Mouse (Mus musculus): ENCODE results near the gene Ecpas. TPM values are rescaled to one million over a fixed set of nuclear protein-coding genes. Genes with fewer than 3 reads are reported as not detected.
A peak's percentile ranks its signal among the peaks of the same experiment; 100 is the strongest.

Gene Ecpas
- total and polyA plus RNA-seq, 2 experiments from 2014 or later: 22.5 to 81.6 TPM

- peak overlapping the region; percentile 79 for H3K4me2 ChIP-seq (ENCODE audit: low read depth)
- no peak for TF ChIP-seq CTCF (IDR thresholded peaks at IDR 0.05; ENCODE audit: low read depth)
- no peaks in the 10 kb centered on the region for H3K27me3 ChIP-seq (ENCODE audit: insufficient read depth, low read length)
- 77% methylated on average over 4 of the region's 4 CpGs for WGBS
- no peaks in the 10 kb centered on the region for H3K9me3 ChIP-seq (ENCODE audit: low read length)
- peak overlapping the region; percentile 67 for H3K4me3 ChIP-seq (ENCODE audit: low read depth, low read length)
- no peaks in the 10 kb centered on the region for H3K36me3 ChIP-seq (ENCODE audit: insufficient read depth)
- H3K27ac ChIP-seq (ENCODE audit: low read depth, low read length): 0 out of 2 replicates have a peak overlapping the region, but pooled peaks have one; percentile 15
- H3K4me1 ChIP-seq (ENCODE audit: insufficient read depth): no peaks in the 10 kb centered on the region
- peak overlapping the region; percentile 70 for H3K9ac ChIP-seq
- ATAC-seq: no peak; the same call in 1 of the 2 replicates
- DNase-seq: no peak
Observed at GRCm38 (mm10) chr4:58942942-58943341, 30.4 kb upstream of the Ecpas start.

GRCm38 (mm10) chr4:58941638-58942037 is 29.1 kb upstream of the Ecpas start:
- ATAC-seq (no peak), DNase-seq (no peak)
- no peak overlapping the region for H3K4me3 ChIP-seq (ENCODE audit: low read depth, low read length)
- H3K4me1 ChIP-seq (ENCODE audit: insufficient read depth): no peaks in the 10 kb centered on the region
- no peaks in the 10 kb centered on the region for H3K36me3 ChIP-seq (ENCODE audit: insufficient read depth)
- no peak overlapping the region for H3K27ac ChIP-seq (ENCODE audit: low read depth, low read length)
- no peaks in the 10 kb centered on the region for H3K9me3 ChIP-seq (ENCODE audit: low read length)
- no peak overlapping the region for H3K4me2 ChIP-seq (ENCODE audit: low read depth)
- no peak overlapping the region for H3K9ac ChIP-seq
- TF ChIP-seq CTCF (IDR thresholded peaks at IDR 0.05; ENCODE audit: low read depth): no peak
- H3K27me3 ChIP-seq (ENCODE audit: insufficient read depth, low read length): no peaks in the 10 kb centered on the region

GRCm38 (mm10) chr4:58935846-58936245 is 23.3 kb upstream of the Ecpas start:
- no peak for TF ChIP-seq CTCF (IDR thresholded peaks at IDR 0.05; ENCODE audit: low read depth)
- Histone ChIP-seq H3K4me2 (ENCODE audit: low read depth) (no peak overlapping the region), H3K4me1 (ENCODE audit: insufficient read depth) (no peaks in the 10 kb centered on the region), H3K27me3 (ENCODE audit: insufficient read depth, low read length) (no peaks in the 10 kb centered on the region), H3K9me3 (ENCODE audit: low read length) (no peaks in the 10 kb centered on the region), H3K36me3 (ENCODE audit: insufficient read depth) (no peaks in the 10 kb centered on the region), H3K9ac (no peak overlapping the region), H3K27ac (ENCODE audit: low read depth, low read length) (no peak overlapping the region), H3K4me3 (ENCODE audit: low read depth, low read length) (no peak overlapping the region)
- DNase-seq (no peak), ATAC-seq (no peak)
- 28% methylated on average over 3 of the region's 3 CpGs for WGBS

GRCm38 (mm10) chr4:58934746-58935476 is 22.4 kb upstream of the Ecpas start:
- no peak overlapping the region for H3K9ac ChIP-seq
- no peaks in the 10 kb centered on the region for H3K27me3 ChIP-seq (ENCODE audit: insufficient read depth, low read length)
- H3K27ac ChIP-seq (ENCODE audit: low read depth, low read length): no peak overlapping the region
- H3K36me3 ChIP-seq (ENCODE audit: insufficient read depth): no peaks in the 10 kb centered on the region
- DNase-seq (peak; percentile 77), ATAC-seq (peak; percentile 99)
- H3K4me2 ChIP-seq (ENCODE audit: low read depth): no peak overlapping the region
- no peaks in the 10 kb centered on the region for H3K4me1 ChIP-seq (ENCODE audit: insufficient read depth)
- whole genome bisulfite sequencing: 44% methylated on average over 15 of the region's 15 CpGs
- peak; percentile 62 for TF ChIP-seq CTCF (IDR thresholded peaks at IDR 0.05; ENCODE audit: low read depth)
- H3K9me3 ChIP-seq (ENCODE audit: low read length): no peaks in the 10 kb centered on the region
- H3K4me3 ChIP-seq (ENCODE audit: low read depth, low read length): no peak overlapping the region

- no peaks in the 10 kb centered on the region for H3K27me3 ChIP-seq (ENCODE audit: insufficient read depth, low read length)
- H3K36me3 ChIP-seq (ENCODE audit: insufficient read depth): no peaks in the 10 kb centered on the region
- no peaks in the 10 kb centered on the region for H3K4me1 ChIP-seq (ENCODE audit: insufficient read depth)
- 85% methylated on average over 4 of the region's 4 CpGs for WGBS
- H3K9me3 ChIP-seq (ENCODE audit: low read length): no peaks in the 10 kb centered on the region
- no peak overlapping the region for H3K4me2 ChIP-seq (ENCODE audit: low read depth)
- TF ChIP-seq CTCF (IDR thresholded peaks at IDR 0.05; ENCODE audit: low read depth): no peak
- no peak overlapping the region for H3K4me3 ChIP-seq (ENCODE audit: low read depth, low read length)
- DNase-seq (no peak), ATAC-seq (no peak)
- no peak overlapping the region for H3K27ac ChIP-seq (ENCODE audit: low read depth, low read length)
- no peak overlapping the region for H3K9ac ChIP-seq
Observed at GRCm38 (mm10) chr4:58934308-58934707, 21.8 kb upstream of the Ecpas start.

DNA sequence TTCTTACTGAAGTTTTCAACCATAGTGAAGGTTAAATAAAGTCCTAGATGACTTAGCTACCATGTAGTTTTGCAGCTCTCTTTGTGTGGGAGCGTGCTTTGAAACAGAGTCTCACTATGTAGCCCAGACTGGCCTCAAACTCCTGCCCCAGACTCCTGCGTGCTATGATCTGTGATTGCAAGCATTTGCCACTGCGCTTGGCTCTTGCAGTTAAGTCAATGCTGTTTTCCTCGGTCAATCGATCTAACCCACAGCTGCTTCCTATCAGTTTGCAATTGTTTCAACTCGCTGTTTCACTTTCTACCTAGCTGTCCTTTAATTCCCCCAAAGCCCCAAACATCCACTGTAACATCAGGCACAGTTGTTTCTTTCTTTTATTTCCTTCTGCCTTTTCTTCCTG is 20.0 kb upstream of the Ecpas start:
- Histone ChIP-seq H3K4me3 (ENCODE audit: low read depth, low read length) (no peak overlapping the region), H3K9ac (no peak overlapping the region), H3K27ac (ENCODE audit: low read depth, low read length) (no peak overlapping the region), H3K27me3 (ENCODE audit: insufficient read depth, low read length) (no peaks in the 10 kb centered on the region), H3K4me2 (ENCODE audit: low read depth) (no peak overlapping the region), H3K36me3 (ENCODE audit: insufficient read depth) (no peaks in the 10 kb centered on the region), H3K9me3 (ENCODE audit: low read length) (no peaks in the 10 kb centered on the region), H3K4me1 (ENCODE audit: insufficient read depth) (no peaks in the 10 kb centered on the region)
- no peak for DNase-seq
- TF ChIP-seq CTCF (IDR thresholded peaks at IDR 0.05; ENCODE audit: low read depth): no peak
- no peak for ATAC-seq
- 94% methylated on average over 6 of the region's 6 CpGs for WGBS

DNA sequence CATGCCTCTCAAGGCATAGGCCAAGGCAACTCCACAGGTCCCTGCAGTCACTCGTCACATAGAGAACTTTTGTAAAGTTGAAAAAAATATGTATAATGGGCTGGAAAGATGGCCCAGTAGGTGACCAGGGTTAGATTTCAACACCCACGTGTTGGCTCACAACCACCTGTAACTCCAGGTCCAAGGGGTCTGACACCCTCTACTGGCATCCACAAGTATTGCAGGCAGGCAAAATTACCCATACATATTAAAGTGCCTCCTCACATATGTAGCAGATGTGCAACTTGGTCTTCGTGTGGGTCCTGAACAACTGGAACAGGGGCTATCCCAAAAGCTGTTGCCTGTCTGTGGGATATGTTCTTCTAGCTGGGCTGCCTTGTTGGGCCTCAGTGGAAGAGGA is 15.1 kb upstream of the Ecpas start:
- H3K27me3 ChIP-seq (ENCODE audit: insufficient read depth, low read length): no peaks in the 10 kb centered on the region
- H3K9ac ChIP-seq: no peak overlapping the region
- WGBS: 65% methylated on average over 3 of the region's 3 CpGs
- no peak overlapping the region for H3K4me2 ChIP-seq (ENCODE audit: low read depth)
- DNase-seq (no peak), ATAC-seq (no peak)
- H3K9me3 ChIP-seq (ENCODE audit: low read length): peaks cover 4% of the 10 kb centered on the region; the same call in 1 of the 2 replicates
- TF ChIP-seq CTCF (IDR thresholded peaks at IDR 0.05; ENCODE audit: low read depth): peak; percentile 33
- H3K4me3 ChIP-seq (ENCODE audit: low read depth, low read length): no peak overlapping the region
- no peaks in the 10 kb centered on the region for H3K4me1 ChIP-seq (ENCODE audit: insufficient read depth)
- H3K27ac ChIP-seq (ENCODE audit: low read depth, low read length): no peak overlapping the region
- H3K36me3 ChIP-seq (ENCODE audit: insufficient read depth): no peaks in the 10 kb centered on the region

Measured in forebrain, postnatal 0 days (tissue).